Mouse (Mus musculus) stomach, postnatal 0 days (tissue): ENCODE results near the gene Lrrtm4. TPM values are rescaled to one million over a fixed set of nuclear protein-coding genes. Genes with fewer than 3 reads are reported as not detected.

Source experiments
- ATAC-seq: fragments of 200-750 bp; cut with Nextera tagmentation; 2 replicates; pipeline ENCODE4 v1.8.0; 2017; ENCODE audit not compliant: low FRiP score, low TSS enrichment
- DNase-seq: peaks from one replicate; pipeline ENCODE4 v3.0.0-alpha.2; 2016; ENCODE audit warnings: low spot score
- H3K27ac ChIP-seq: fragments of 300-500 bp; sonication (generic); replicated peaks from 2 replicates; pipeline ENCODE4 v1.5.1; 2014; ENCODE audit warnings: mild to moderate bottlenecking, control low read depth
- H3K27me3 ChIP-seq: fragments of 300-500 bp; sonication (generic); 2 replicates; pipeline ENCODE4 v1.6.1; 2014; ENCODE audit warnings: low read length; ENCODE audit not compliant: control insufficient read depth, insufficient read depth
- H3K36me3 ChIP-seq: fragments of 300-500 bp; sonication (generic); 2 replicates; pipeline ENCODE4 v1.6.1; 2014; ENCODE audit warnings: low read length, mixed read lengths; ENCODE audit not compliant: control insufficient read depth, insufficient read depth
- H3K4me1 ChIP-seq: fragments of 300-500 bp; sonication (generic); replicated peaks from 2 replicates; pipeline ENCODE4 v1.6.1; 2014; ENCODE audit warnings: antibody characterized with exemption; ENCODE audit not compliant: control insufficient read depth, insufficient read depth
- H3K4me2 ChIP-seq: fragments of 300-500 bp; sonication (generic); replicated peaks from 2 replicates; pipeline ENCODE4 v1.6.1; 2014; ENCODE audit warnings: low read depth, mild to moderate bottlenecking, control low read depth, moderate library complexity
- H3K4me3 ChIP-seq: fragments of 300-500 bp; sonication (generic); 2 replicates; pipeline ENCODE4 v1.5.1; 2014; ENCODE audit warnings: low read depth, low read length, control low read depth
- H3K9ac ChIP-seq: fragments of 300-500 bp; sonication (generic); 2 replicates; pipeline ENCODE4 v1.6.1; 2014; ENCODE audit warnings: mild to moderate bottlenecking, low read length, control low read depth, mixed read lengths
- H3K9me3 ChIP-seq: fragments of 300-500 bp; sonication (generic); 2 replicates; pipeline ENCODE4 v1.6.1; 2016; ENCODE audit warnings: low read length; ENCODE audit not compliant: control insufficient read depth
- CTCF ChIP-seq: IDR thresholded peaks from 2 replicates; pipeline ENCODE4 v1.5.1; 2016; ENCODE audit warnings: antibody characterized with exemption, low read depth, mild to moderate bottlenecking, moderate library complexity
- EP300 ChIP-seq: optimal IDR thresholded peaks from 2 replicates; pipeline ENCODE3; 2016; ENCODE audit warnings: antibody characterized with exemption
- WGBS: fragments of 180-500 bp; shearing (Covaris S2); extraction: QIAGEN DNeasy Blood & Tissue Kit; methylation state at CpG from one replicate; pipeline ENCODE4 v1.1.7; 2014; 5-methylcytosine and 5-hydroxymethylcytosine counted together
- polyA plus RNA-seq: library from polyadenylated mRNA; unstranded; fragments of >200 nt; fragmentation: Nextera tagmentation; extraction: Ambion mirVana; gene quantifications from 2 replicates; pipeline ENCODE4 v1.2.1, GENCODE M21; 2015

The Lrrtm4 gene
- polyA plus RNA-seq, 1 experiment from 2014 or later = 0.67 TPM

DNA sequence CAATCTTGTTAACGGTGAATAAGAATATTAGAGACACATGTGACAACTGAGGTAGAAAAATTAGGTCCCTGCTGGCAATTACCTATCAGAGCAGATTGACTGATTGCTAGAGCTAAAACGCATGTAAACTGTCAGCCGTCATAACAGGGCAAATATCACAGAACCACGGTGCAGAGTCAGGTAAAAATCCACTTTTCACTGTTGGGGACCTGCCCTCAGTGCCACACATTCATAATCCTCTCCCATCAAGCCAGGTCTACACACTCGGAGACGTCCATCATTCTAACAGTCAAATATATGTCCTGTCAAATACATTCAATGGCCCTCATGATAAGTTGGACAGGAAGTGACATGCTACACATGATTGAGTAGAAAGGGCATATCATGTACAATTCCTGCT, 826.6 kb downstream of the Lrrtm4 start:
- Histone ChIP-seq H3K9ac (no peak overlapping the region), H3K36me3 (no peaks in the 10 kb centered on the region), H3K9me3 (no peaks in the 10 kb centered on the region), H3K27ac (no peak overlapping the region), H3K27me3 (no peaks in the 10 kb centered on the region), H3K4me1 (no peaks in the 10 kb centered on the region), H3K4me2 (no peak overlapping the region), H3K4me3 (no peak overlapping the region)
- 75% methylated on average over 6 of the region's 6 CpGs for WGBS
- DNase-seq (no peak), ATAC-seq (no peak)
- no peak for TF ChIP-seq EP300
- no peak for TF ChIP-seq CTCF

DNA sequence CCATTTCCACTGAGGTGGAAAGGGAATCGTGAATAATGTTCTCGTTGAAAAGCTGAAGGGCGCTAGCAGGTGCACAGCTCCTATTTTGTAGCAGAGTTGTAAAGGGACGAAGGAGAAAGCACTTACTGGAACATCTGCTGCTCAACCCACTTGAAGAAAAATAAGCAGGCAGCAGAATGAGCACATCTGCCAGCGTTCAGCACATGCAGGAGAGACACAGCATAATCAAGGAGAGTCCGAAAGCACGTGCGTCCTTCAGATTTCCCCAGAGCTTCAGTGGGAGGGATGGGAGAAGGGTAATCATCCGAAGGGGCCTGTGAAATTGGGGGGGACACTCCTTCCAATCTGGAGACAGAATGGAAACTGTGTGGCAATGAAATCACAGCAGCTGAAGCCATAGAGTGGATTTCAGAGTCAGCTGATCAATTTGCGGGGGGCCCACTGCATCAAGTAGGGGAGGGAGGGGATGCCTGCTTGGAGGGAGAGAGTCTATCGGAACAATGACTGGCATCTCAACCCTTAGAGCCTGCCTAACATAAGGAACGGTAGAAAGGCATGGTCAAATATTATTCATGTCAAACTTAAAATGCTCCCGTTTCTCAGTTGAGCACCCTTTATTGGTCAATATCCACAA, 838.4 kb downstream of the Lrrtm4 start:
- no peaks in the 10 kb centered on the region for H3K36me3 ChIP-seq
- H3K27me3 ChIP-seq = no peaks in the 10 kb centered on the region
- no peaks in the 10 kb centered on the region for H3K4me1 ChIP-seq
- H3K9me3 ChIP-seq = no peaks in the 10 kb centered on the region
- TF ChIP-seq EP300 (no peak), CTCF (no peak)
- no peak for DNase-seq
- WGBS = 76% methylated on average over 13 of the region's 13 CpGs
- no peak overlapping the region for H3K4me3 ChIP-seq
- ATAC-seq = no peak
- H3K27ac ChIP-seq = no peak overlapping the region
- H3K4me2 ChIP-seq = no peak overlapping the region
- H3K9ac ChIP-seq = no peak overlapping the region

Other genes with a start within 250 kb of the Lrrtm4 start
- not detected in 2 replicates for gene Gm20594, start 201.0 kb upstream of the Lrrtm4 start, polyA plus RNA-seq